Mouse (Mus musculus): Measurements from ENCODE around the gene Mnd1.

GRCm38 (mm10) chr3:84190513-84191061 lies 35.0 kb upstream of the Mnd1 start:
- no peak for TF ChIP-seq CTCF (IDR thresholded peaks at IDR 0.05; ENCODE audit: low read depth)
- TF ChIP-seq EP300 (optimal IDR thresholded peaks at IDR 0.05), result no peak
